Mouse (Mus musculus): Measurements from ENCODE around the gene Kti12. TPM values are rescaled to one million over a fixed set of nuclear protein-coding genes. Genes with fewer than 3 reads are reported as not detected.

Kti12 gene
- total and polyA plus RNA-seq, 3 experiments = 36.1 to 81.3 (median 66.0) TPM

- Histone ChIP-seq H3K27ac (ENCODE audit: insufficient read depth, low read depth) (no peak overlapping the region), H3K4me3 (replicated peaks in 1 of 3; ENCODE audit: low read depth in 2 of 3, low read length in 2 of 3, poor library complexity in 1 of 3) (no peak overlapping the region), H3K79me2 (replicated peaks; ENCODE audit: control insufficient read depth, extremely low read depth, insufficient read depth, poor library complexity, severe bottlenecking) (no peaks in the 10 kb centered on the region), H3K9ac (ENCODE audit: insufficient read depth, low read depth) (no peak overlapping the region), H3K36me3 (replicated peaks in 1 of 2; ENCODE audit: control insufficient read depth in 1 of 2, insufficient read depth in 1 of 2, low read length in 1 of 2) (no peaks in the 10 kb centered on the region), H3K4me1 (ENCODE audit: control insufficient read depth in 1 of 2, insufficient read depth in 2 of 2) (no peaks in the 10 kb centered on the region), H3K9me3 (replicated peaks; ENCODE audit: low read length) (no peaks in the 10 kb centered on the region), H3K4me2 (ENCODE audit: insufficient read depth, low read depth, poor library complexity, severe bottlenecking) (no peak overlapping the region), H3K27me3 (replicated peaks) (peaks cover 2% of the 10 kb centered on the region)
- TF ChIP-seq ZNF384 (IDR thresholded peaks at IDR 0.05; ENCODE audit: low read depth, low read length) = no peak
- TF ChIP-seq MAFK (IDR thresholded peaks at IDR 0.05; ENCODE audit: insufficient replicate concordance, low read length) = no peak
- TF ChIP-seq USF2 (conservative IDR thresholded peaks at IDR 0.05; ENCODE audit: low read depth, low read length) = no peak
- no peak for TF ChIP-seq ZKSCAN1 (IDR thresholded peaks at IDR 0.05; ENCODE audit: borderline replicate concordance, low read depth, low read length)
- no peak for TF ChIP-seq TCF12 (IDR thresholded peaks at IDR 0.05; ENCODE audit: low read depth, low read length)
- no peak for TF ChIP-seq PAX5 (IDR thresholded peaks at IDR 0.05; ENCODE audit: low read length)
- TF ChIP-seq CHD1 (IDR thresholded peaks at IDR 0.05; ENCODE audit: low read depth, low read length) = no peak
- no peak for TF ChIP-seq POLR2AphosphoS2 (IDR thresholded peaks at IDR 0.05; ENCODE audit: low read depth, low read length)
- TF ChIP-seq IRF4 (IDR thresholded peaks at IDR 0.05; ENCODE audit: low read depth, low read length) = no peak
- no peak for TF ChIP-seq TBP (conservative IDR thresholded peaks at IDR 0.05; ENCODE audit: low read depth, low read length)
- TF ChIP-seq SMC3 (IDR thresholded peaks at IDR 0.05; ENCODE audit: low read depth, low read length) = peak; percentile 74
- TF ChIP-seq UBTF (IDR thresholded peaks at IDR 0.05; ENCODE audit: low read depth, low read length) = no peak
- no peak for TF ChIP-seq MYC (IDR thresholded peaks at IDR 0.05; ENCODE audit: low read depth, low read length)
- TF ChIP-seq KAT2A (IDR thresholded peaks at IDR 0.05; ENCODE audit: insufficient replicate concordance, low read length) = no peak
- no peak for TF ChIP-seq NELFE (IDR thresholded peaks at IDR 0.05; ENCODE audit: low read depth, low read length)
- TF ChIP-seq ZMIZ1 (IDR thresholded peaks at IDR 0.05; ENCODE audit: low read depth, low read length) = no peak
- TF ChIP-seq USF1 (IDR thresholded peaks at IDR 0.05; ENCODE audit: low read depth, low read length) = no peak
- TF ChIP-seq E2F4 (IDR thresholded peaks at IDR 0.05; ENCODE audit: insufficient replicate concordance, low read depth, low read length) = no peak
- TF ChIP-seq ZC3H11A (IDR thresholded peaks at IDR 0.05; ENCODE audit: low read depth, low read length) = no peak; the same call in 1 of the 2 replicates
- no peak for TF ChIP-seq MAX (IDR thresholded peaks at IDR 0.05; ENCODE audit: low read length)
- no peak for TF ChIP-seq ETS1 (conservative IDR thresholded peaks at IDR 0.05; ENCODE audit: low read depth, low read length)
- TF ChIP-seq BHLHE40 (IDR thresholded peaks at IDR 0.05; ENCODE audit: low read depth, low read length) = no peak
- TF ChIP-seq MEF2A (IDR thresholded peaks at IDR 0.05; ENCODE audit: borderline replicate concordance, low read depth, low read length) = no peak
- no peak for TF ChIP-seq SIN3A (IDR thresholded peaks at IDR 0.05; ENCODE audit: low read length)
- peak; percentile 74 for TF ChIP-seq CHD2 (IDR thresholded peaks at IDR 0.05; ENCODE audit: low read length)
- no peak for TF ChIP-seq EP300 (IDR thresholded peaks at IDR 0.05; ENCODE audit: low read length)
- no peak for TF ChIP-seq JUN (IDR thresholded peaks at IDR 0.05; ENCODE audit: insufficient read depth, low read depth, low read length)
- peak; percentile 65 for TF ChIP-seq RAD21 (IDR thresholded peaks at IDR 0.05; ENCODE audit: low read depth, low read length)
- no peak for TF ChIP-seq JUND (conservative IDR thresholded peaks at IDR 0.05; ENCODE audit: low read depth, low read length)
- TF ChIP-seq CTCF (conservative IDR thresholded peaks at IDR 0.05 in 1 of 2, IDR thresholded peaks at IDR 0.05 in 1 of 2; ENCODE audit: low read depth in 2 of 2, low read length in 2 of 2) = peak; percentile 54 to 77; a peak in 3 of 4 replicates
- TF ChIP-seq MXI1 (IDR thresholded peaks at IDR 0.05; ENCODE audit: low read depth, low read length) = no peak
- peak; percentile 85 for TF ChIP-seq MAZ (IDR thresholded peaks at IDR 0.05; ENCODE audit: low read depth, low read length)
- no peak for TF ChIP-seq NRF1 (IDR thresholded peaks at IDR 0.05; ENCODE audit: low read depth, low read length)
- no peak for TF ChIP-seq HCFC1 (IDR thresholded peaks at IDR 0.05; ENCODE audit: low read depth, low read length)
- no peak for TF ChIP-seq POLR2A (IDR thresholded peaks at IDR 0.05; ENCODE audit: low read depth, low read length)
- no peak for TF ChIP-seq RCOR1 (conservative IDR thresholded peaks at IDR 0.05; ENCODE audit: low read depth, low read length)
- no peak for TF ChIP-seq GABPA (IDR thresholded peaks at IDR 0.05; ENCODE audit: insufficient replicate concordance, low read depth, low read length)
- no peak for TF ChIP-seq ELF1 (IDR thresholded peaks at IDR 0.05; ENCODE audit: low read depth, low read length)
- peak; percentile 68 for DNase-seq (ENCODE audit: extremely low read depth)
- dilution Hi-C loops (cut with MboI; ENCODE audit: extremely low pct_ligation_motif_present, extremely low pct_unique_long_range_greater_than_20kb, low sequenced_read_pairs) (no loop called here), in situ Hi-C loops (cut with MboI; ENCODE audit: low pct_ligation_motif_present, low pct_unique_long_range_greater_than_20kb, low sequenced_read_pairs) (no loop called here)
Observed at GRCm38 (mm10) chr4:108798083-108798830, 49.3 kb upstream of the Kti12 start.

Data from CH12.LX (cell line).